Mouse (Mus musculus) embryo, embryonic 9.5 days (tissue): ENCODE measurements around the gene Rab22a.
"Not testable (repeated sequence)": the region's sequence is repeated elsewhere in the genome, so short reads cannot be mapped to it uniquely, and the experiment has no call there.

Experiments
- DNase-seq: peaks from one replicate; pipeline ENCODE4 v3.0.0-alpha.2; 2017; ENCODE audit errors: extremely low spot score

Gene Rab22a

GRCm38 (mm10) chr2:173672328-173672896 lies 12.9 kb downstream of the Rab22a start:
- no peak for DNase-seq

DNA sequence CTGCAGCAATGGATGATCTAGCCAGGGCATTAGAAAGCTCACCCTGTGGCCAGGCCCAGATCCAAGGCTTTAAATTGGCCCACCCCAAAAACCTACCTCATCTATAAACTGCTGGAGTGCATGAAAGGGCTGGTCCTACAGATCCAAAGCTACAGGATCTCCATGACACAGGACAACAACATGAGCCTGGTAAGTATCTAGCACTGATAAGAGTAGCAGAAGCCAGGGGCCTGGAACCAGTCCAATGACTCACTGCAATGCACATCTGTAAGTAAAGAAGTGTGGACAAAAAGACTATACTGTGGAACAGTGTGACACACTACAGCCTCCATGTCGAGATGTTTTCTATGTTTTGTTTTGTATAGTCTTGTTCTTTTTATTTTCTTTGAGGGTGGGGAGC lies 13.9 kb downstream of the Rab22a start:
- no peak for DNase-seq

DNA sequence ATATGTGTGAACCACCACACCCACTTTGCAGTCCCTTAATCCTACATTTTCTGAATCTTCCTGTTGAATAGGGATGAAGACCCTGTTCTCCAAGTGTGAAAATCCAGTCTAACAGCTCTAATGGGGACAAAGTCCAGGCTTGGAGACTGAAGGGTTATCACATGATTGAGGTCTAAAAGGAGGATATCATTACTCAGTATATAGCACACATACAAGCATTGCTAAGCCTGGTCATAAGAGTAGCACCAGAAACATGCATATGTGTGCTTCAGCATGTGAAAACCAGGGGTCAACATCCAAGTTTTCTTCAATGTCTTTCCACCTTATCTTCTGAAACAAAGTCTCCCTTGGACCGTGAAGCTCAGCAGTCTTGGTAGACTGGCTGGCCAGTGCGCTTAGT lies 19.0 kb downstream of the Rab22a start:
- no peak for DNase-seq

DNA sequence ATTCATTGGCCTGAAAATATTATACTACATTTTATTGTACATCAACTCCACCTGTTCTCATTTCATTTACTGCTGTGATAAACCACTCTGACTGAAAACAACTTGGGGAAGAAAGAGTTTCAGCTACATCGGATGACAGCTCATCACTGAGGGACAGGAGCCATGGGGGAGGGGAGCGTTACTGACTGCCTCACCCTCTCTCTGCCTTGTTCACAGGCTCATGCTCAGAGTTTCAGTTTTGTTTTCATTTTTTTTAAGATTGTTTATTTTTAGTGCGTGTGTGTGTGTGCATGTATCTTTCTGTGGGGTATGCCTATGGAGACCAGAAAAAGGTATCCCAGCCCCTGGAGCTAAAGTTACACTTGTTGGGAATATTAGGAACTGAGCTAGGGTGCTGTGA lies 19.7 kb downstream of the Rab22a start:
- no peak for DNase-seq

- DNase-seq, result no peak
Measured at GRCm38 (mm10) chr2:173680153-173680552, 20.6 kb downstream of the Rab22a start.

- DNase-seq, result no peak
Measured at GRCm38 (mm10) chr2:173682773-173683172, 23.2 kb downstream of the Rab22a start.

- no peak for DNase-seq
Measured at GRCm38 (mm10) chr2:173685781-173686361, 26.3 kb downstream of the Rab22a start.

DNA sequence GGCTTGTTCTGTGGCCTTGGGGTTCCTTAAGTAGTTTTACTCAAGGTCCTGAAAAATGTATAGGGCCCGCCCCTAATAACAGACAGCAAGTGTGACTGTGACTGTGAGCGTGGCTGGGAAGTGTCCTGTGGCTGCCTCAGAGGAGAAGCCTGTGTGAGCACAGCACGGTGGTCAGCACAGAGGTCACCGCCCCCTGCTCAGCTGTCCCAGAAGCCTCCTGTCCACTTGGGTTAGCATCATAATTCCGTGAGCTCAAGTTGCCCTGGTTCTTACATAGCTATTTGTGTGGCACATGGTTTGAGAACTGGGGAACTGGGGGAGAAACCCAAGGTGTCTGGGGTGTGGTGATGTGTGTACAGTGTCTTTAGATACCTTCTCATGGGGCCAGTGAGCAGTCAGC lies 27.8 kb downstream of the Rab22a start:
- DNase-seq, result no peak

GRCm38 (mm10) chr2:173689835-173690234 lies 30.3 kb downstream of the Rab22a start:
- DNase-seq, result no peak

- no peak for DNase-seq
Measured at GRCm38 (mm10) chr2:173691748-173692147, 32.2 kb downstream of the Rab22a start.

DNA sequence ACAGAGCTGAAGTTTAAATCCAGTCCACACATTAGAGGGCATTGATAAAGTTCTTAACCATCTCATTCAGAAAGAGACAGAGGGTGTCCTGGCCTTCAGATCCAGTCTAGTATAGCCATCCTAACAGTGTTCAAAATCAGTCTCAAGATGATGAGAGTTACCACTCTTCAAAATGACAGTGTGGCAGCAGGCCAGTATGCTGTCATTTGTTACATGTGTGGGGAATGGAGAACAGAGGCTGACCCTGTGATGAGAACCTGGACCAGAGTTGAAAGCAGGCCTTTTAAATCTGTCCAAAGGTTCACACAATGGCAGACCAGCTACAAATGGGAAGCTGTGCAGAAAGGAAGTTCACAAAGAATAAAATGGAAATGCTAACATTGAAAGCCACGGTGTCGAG lies 33.1 kb downstream of the Rab22a start:
- DNase-seq, result no peak

GRCm38 (mm10) chr2:173698850-173699249 lies 39.3 kb downstream of the Rab22a start:
- no peak for DNase-seq

DNA sequence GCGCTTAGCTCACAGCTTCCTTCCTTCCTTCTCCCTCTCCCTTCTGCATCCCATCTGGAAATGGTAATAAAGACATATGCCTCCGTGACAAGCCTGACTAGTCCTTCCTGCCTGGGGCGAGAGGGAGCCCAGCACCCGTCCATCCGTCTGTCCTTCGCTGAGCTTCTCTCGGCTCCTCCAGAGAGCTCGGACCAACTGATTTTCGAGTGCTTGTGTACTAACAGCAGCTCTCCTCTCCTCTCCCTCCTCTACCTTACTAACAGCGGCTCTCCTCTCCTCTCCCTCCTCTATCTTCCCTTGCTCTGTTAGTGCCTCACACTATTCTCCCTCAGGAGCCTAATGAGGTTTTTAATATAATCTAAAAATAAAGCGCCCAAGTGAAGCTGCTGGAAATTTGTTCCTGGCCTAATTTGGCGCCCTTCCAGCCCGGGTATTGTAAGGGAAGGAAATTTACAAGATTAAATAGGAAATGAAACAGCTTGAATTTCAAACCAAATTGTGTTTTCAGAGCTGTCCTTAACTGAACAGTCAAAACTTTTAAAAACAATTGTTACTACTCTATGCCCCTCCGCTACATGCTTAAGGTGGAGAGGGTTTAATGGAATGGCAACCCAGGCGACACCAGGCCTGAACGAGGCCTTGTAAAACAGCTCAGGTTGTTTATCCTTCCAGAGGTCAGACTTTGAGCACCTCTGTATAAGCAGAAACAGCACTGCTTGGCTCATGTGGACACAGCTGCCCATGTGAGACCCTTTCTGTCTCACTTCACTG lies 42.7 kb downstream of the Rab22a start:
- no peak for DNase-seq

DNA sequence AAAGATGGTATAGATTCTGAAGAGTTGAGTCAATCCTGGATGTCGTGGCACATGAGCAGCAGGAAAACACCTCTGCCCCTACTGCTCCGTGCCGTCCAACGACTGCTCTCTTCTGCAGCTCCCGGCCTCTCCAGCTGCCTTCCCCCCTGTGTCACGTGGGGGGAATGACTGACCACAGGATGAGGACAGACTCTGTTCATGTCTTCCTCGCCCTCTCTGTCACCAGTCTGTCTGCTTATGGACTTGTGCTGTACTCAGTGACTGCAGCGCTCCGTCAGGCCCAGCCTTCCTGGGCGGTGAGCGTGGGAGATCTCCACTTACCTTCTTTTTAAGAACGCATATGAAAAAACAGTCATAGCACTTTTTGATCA lies 43.3 kb downstream of the Rab22a start:
- DNase-seq, result no peak

- DNase-seq, result no peak
Measured at GRCm38 (mm10) chr2:173705827-173706551, 46.4 kb downstream of the Rab22a start.

GRCm38 (mm10) chr2:173707626-173708025 lies 48.1 kb downstream of the Rab22a start:
- not testable (repeated sequence) for DNase-seq

GRCm38 (mm10) chr2:173710193-173710592 lies 50.6 kb downstream of the Rab22a start:
- no peak for DNase-seq

DNA sequence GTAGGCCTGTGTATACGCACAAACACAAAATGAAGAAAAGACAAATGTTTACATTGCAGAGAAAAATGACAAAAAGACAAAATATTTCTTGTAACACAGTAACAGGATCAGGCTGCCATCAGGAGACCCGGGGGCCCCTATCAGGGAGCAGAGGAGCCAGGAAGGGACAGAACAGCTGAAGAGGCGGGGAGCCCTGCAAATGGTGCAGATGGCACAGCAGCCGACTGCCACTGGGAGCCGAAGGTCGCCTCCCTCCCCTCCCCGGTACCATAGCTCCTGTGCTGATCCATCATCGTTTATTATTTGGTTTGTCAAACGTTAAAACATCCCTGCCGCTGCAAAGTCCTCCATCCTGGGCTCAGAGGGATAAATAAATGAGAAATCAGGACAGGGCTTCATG lies 53.1 kb downstream of the Rab22a start:
- no peak for DNase-seq

DNA sequence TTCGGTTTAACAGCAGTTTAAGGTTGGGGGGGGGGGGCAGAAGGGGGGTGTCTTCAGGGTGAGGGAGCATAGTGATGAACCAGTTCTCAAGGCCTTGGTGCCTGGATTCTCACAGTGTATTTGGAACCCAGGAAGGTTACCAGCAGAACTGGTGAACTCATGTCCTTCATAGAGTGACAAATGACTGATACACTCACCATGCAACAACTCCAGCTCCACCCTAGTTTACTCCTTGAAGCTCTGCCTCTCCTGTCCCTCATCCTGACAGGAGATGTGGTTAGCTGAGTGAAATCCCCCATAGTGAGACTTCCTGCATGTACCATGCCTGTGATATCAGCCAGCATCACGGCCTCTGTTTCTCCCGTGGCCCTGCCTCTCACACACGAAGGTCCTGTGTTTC lies 53.7 kb downstream of the Rab22a start:
- DNase-seq, result no peak

GRCm38 (mm10) chr2:173714620-173715218 lies 55.2 kb downstream of the Rab22a start:
- DNase-seq, result no peak

- no peak for DNase-seq
Measured at GRCm38 (mm10) chr2:173716966-173717365, 57.4 kb downstream of the Rab22a start.

DNA sequence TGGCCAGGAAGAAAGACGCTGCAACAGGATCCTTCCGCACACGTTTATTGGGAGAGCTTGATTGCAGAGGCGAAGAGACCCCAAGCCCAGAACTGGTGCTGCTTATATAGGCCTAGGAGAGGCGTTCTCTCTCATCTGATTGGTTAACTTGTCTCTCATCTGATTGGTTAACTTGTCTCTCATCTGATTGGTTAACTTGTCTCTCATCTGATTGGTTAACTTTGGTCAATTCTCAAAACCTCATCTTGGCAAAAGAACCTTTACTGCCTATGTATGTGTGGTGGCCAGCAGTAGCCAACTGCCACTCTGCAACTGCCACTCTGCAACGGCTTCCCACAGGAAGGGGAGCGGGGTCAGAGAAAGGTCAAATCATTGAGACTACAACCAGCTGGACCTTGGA lies 59.6 kb downstream of the Rab22a start, which contains the start of gene 1700010B08Rik:
TSS of gene 1700010B08Rik (plus strand) at position 301 of the 400 bp plus-strand sequence.
- DNase-seq, result not testable (repeated sequence)
